Mouse (Mus musculus) liver, embryonic 12.5 days (tissue): ENCODE results near the gene Htr3b. TPM values are rescaled to one million over a fixed set of nuclear protein-coding genes. Genes with fewer than 3 reads are reported as not detected.

ENCODE experiments used
- ATAC-seq: fragments of 200-750 bp; cut with Nextera tagmentation; 2 replicates; pipeline ENCODE4 v1.8.0; 2017; ENCODE audit warnings: moderate number of reproducible peaks, mild to moderate bottlenecking, moderate library complexity
- H3K27ac ChIP-seq: fragments of 300-500 bp; sonication (generic); 2 replicates; pipeline ENCODE4 v1.5.1; 2016; ENCODE audit warnings: mild to moderate bottlenecking
- H3K27me3 ChIP-seq: fragments of 300-500 bp; sonication (generic); replicated peaks from 2 replicates; pipeline ENCODE4 v1.6.1; 2016; ENCODE audit warnings: mild to moderate bottlenecking, moderate library complexity
- H3K36me3 ChIP-seq: fragments of 300-500 bp; sonication (generic); 2 replicates; pipeline ENCODE4 v1.6.1; 2016; ENCODE audit warnings: mild to moderate bottlenecking, moderate library complexity
- H3K4me1 ChIP-seq: fragments of 300-500 bp; sonication (generic); 2 replicates; pipeline ENCODE4 v1.6.1; 2016
- H3K4me2 ChIP-seq: fragments of 300-500 bp; sonication (generic); 2 replicates; pipeline ENCODE4 v1.6.1; 2016; ENCODE audit warnings: mild to moderate bottlenecking, moderate library complexity
- H3K4me3 ChIP-seq: fragments of 300-500 bp; sonication (generic); 2 replicates; pipeline ENCODE4 v1.5.1; 2016; ENCODE audit warnings: mild to moderate bottlenecking, moderate library complexity
- H3K9ac ChIP-seq: fragments of 300-500 bp; sonication (generic); 2 replicates; pipeline ENCODE4 v1.6.1; 2016; ENCODE audit warnings: mild to moderate bottlenecking, moderate library complexity
- H3K9me3 ChIP-seq: fragments of 300-500 bp; sonication (generic); replicated peaks from 2 replicates; pipeline ENCODE4 v1.6.1; 2016; ENCODE audit warnings: mild to moderate bottlenecking, moderate library complexity
- WGBS: fragments of 180-500 bp; shearing (Covaris S2); methylation state at CpG from one replicate; pipeline ENCODE4 v1.1.7; 2016; ENCODE audit not compliant: insufficient replicate concordance; 5-methylcytosine and 5-hydroxymethylcytosine counted together
- polyA plus RNA-seq: library from polyadenylated mRNA; unstranded; fragments of >200 nt; fragmentation: Nextera tagmentation; extraction: Ambion mirVana; gene quantifications from 2 replicates; pipeline ENCODE4 v1.2.1, GENCODE M21; 2016

Htr3b gene
- polyA plus RNA-seq, 1 experiment from 2014 or later, result not detected

DNA sequence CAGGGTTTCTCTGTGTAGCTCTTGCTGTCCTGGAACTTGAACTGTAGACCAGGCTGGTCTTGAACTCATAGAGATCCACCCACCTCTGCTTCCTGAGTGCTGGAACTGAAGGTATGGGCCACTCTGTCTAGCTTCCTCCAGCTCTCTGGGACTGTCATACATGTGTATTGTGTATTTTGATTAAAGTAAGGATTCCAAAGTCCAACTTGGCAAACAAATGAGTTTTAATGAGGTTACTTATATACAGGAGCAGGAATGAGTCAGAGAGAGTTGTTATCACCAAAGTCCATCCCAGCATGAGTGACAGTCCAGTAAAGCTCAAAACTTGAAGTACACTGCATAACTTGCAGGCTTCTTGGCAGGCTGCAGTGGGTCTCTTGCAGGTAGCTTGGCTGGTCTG, 17.0 kb upstream of the Htr3b start:
- H3K4me3 ChIP-seq, result no peak overlapping the region
- no peak overlapping the region for H3K9ac ChIP-seq
- no peak for ATAC-seq
- H3K27me3 ChIP-seq, result no peaks in the 10 kb centered on the region
- no peak overlapping the region for H3K4me2 ChIP-seq
- peaks cover 35% of the 10 kb centered on the region for H3K4me1 ChIP-seq
- no peaks in the 10 kb centered on the region for H3K36me3 ChIP-seq
- no peaks in the 10 kb centered on the region for H3K9me3 ChIP-seq
- no peak overlapping the region for H3K27ac ChIP-seq

DNA sequence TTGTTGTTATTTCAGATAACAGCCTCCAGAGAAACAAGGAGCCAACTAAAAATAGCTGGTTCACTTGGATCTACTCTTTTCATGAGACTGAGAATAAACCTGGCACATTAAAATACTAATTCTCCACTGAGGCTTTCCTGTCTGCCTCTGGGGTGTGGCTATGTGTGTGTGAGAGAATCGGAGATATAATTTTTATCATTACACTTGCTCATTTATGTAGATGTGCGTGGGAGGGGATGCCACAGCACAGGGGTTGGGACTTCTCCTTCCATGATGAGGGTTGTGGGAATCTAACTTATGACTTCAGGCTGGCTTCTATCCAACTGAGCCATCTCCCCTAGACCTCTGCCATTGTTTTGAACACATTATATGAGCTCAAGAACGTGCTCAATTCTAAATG, 16.0 kb upstream of the Htr3b start:
- no peak overlapping the region for H3K4me2 ChIP-seq
- H3K9me3 ChIP-seq, result no peaks in the 10 kb centered on the region
- ATAC-seq, result no peak
- H3K4me3 ChIP-seq, result no peak overlapping the region
- WGBS, result 36% methylated on average over 3 of the region's 3 CpGs
- H3K27ac ChIP-seq, result no peak overlapping the region
- no peaks in the 10 kb centered on the region for H3K36me3 ChIP-seq
- peaks cover 24% of the 10 kb centered on the region for H3K4me1 ChIP-seq
- H3K9ac ChIP-seq, result no peak overlapping the region
- no peaks in the 10 kb centered on the region for H3K27me3 ChIP-seq

DNA sequence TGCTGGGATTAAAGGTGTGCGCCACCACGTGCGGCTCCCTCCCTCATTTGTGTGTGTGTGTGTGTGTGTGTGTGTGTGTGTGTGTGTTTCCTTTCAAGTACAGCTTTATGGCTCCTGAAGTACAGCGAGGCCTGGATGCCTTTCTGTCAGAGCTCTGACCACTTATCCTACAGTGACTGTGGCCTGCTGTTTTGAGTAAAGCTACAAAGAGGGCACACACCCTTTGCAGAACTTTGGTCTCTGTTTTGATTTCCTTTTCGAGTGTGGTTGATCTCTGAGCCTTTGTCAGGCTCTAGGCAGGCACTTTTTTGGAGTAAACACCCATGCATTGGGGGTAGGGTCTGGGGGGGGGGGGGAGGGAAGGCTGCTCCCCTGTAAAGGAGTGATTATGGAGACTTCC, 15.6 kb upstream of the Htr3b start:
- H3K9me3 ChIP-seq, result no peaks in the 10 kb centered on the region
- no peak overlapping the region for H3K4me2 ChIP-seq
- H3K4me1 ChIP-seq, result peaks cover 20% of the 10 kb centered on the region
- ATAC-seq, result no peak
- H3K4me3 ChIP-seq, result no peak overlapping the region
- H3K27ac ChIP-seq, result no peak overlapping the region
- no peak overlapping the region for H3K9ac ChIP-seq
- H3K36me3 ChIP-seq, result no peaks in the 10 kb centered on the region
- no peaks in the 10 kb centered on the region for H3K27me3 ChIP-seq
- WGBS, result 61% methylated on average over 5 of the region's 5 CpGs

DNA sequence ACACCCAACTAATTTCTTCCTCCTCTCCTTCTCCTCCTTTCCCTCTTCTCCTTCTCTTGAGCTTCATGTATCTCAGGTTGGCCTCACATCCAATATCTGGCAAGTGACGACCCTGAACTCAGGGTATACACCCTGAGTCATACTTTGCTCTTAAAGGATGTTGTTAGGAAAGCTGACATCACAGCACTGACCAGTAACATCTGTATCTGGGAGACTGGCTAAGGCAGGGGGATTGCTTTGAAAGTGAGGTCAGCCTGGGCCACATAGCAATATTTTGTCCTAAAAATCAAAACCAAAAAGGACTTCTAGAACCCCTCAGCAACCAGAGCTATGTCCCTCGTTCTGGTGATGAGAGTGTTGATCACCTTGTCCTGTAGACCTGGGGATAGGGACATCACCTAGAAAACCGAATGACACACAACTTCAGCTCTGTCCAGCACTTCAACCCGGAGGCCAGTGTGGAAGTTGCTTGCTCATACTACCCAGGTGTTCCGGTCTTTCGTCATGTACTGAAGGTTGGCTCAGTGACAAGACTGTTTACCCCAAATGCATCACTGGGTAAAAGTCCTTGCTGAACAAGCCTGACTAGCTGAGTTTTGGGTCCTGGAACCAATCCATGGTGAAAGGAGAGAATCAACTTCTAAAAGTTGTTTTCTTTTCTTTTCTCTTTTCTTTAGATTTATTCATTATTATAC, 12.0 kb upstream of the Htr3b start:
- Histone ChIP-seq H3K27ac (no peak overlapping the region), H3K9me3 (no peaks in the 10 kb centered on the region), H3K4me1 (peaks cover 9% of the 10 kb centered on the region), H3K4me3 (no peak overlapping the region), H3K36me3 (no peaks in the 10 kb centered on the region), H3K4me2 (no peak overlapping the region), H3K9ac (no peak overlapping the region), H3K27me3 (no peaks in the 10 kb centered on the region)
- WGBS, result 63% methylated on average over 6 of the region's 6 CpGs
- no peak for ATAC-seq

DNA sequence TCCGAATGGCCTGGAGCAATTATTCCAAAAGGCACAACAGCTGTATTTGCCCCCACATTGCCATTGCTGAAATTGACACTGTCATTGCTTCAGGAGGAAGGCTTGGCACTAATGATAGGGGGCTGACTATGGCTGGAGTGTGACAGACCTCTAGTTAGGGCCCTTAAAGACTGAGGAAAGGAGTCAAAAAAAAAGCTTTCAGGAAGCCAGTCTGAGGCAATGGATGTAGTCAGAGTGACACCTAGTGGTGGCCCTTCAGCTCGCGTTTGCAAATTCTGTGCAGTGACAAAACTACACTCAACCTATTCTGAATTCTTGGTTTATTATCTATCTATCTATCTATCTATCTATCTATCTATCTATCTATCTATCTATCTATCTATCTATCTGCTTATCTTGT, 7.7 kb upstream of the Htr3b start:
- WGBS, result 28% methylated on average over 3 of the region's 3 CpGs
- Histone ChIP-seq H3K4me1 (no peaks in the 10 kb centered on the region), H3K27ac (no peak overlapping the region), H3K4me3 (no peak overlapping the region), H3K36me3 (no peaks in the 10 kb centered on the region), H3K9ac (no peak overlapping the region), H3K9me3 (no peaks in the 10 kb centered on the region), H3K4me2 (no peak overlapping the region), H3K27me3 (no peaks in the 10 kb centered on the region)
- ATAC-seq, result no peak

DNA sequence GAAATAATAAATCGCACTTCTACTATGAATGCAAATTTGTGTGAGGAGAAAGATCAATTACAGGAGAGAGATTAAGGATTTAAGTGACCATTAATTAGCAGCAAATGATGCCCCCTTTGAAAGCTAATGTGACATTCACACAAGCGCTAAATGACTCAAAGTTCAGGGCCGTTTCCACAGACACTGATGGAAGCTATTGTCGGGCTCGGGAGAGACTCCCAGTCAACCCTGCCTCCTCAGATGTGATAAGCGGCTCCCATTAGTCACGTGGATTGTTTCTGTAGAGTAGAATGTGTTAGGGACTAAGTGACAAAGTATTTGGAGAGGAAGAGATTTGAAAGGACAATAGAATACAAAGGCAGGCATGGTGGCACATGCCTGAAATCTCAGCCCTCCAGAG, 2.7 kb downstream of the Htr3b start:
- H3K9me3 ChIP-seq, result no peaks in the 10 kb centered on the region
- H3K4me3 ChIP-seq, result no peak overlapping the region
- no peaks in the 10 kb centered on the region for H3K4me1 ChIP-seq
- H3K4me2 ChIP-seq, result no peak overlapping the region
- no peak overlapping the region for H3K27ac ChIP-seq
- H3K36me3 ChIP-seq, result no peaks in the 10 kb centered on the region
- H3K9ac ChIP-seq, result no peak overlapping the region
- WGBS, result 33% methylated on average over 7 of the region's 7 CpGs
- peaks cover 46% of the 10 kb centered on the region for H3K27me3 ChIP-seq
- ATAC-seq, result no peak

DNA sequence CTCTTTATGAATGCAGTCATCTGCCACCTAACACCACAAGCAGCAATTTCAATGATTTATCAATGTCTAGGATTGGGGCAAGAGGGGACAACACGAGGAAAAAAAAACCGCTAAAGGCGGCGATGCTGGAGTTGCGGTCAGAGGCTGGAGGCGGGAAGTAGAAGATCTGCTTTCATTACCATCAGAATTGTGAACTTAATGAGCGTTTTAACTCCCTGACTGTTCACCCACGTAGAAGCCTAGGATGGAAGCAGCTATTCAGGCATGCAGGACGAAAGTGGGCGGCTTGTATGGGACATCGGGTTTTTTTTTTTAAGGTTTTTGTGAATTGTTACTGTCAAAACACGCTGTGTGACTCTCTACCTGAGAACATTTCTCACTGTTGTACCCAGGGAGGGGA, 3.5 kb downstream of the Htr3b start:
- Histone ChIP-seq H3K4me1 (no peaks in the 10 kb centered on the region), H3K4me3 (no peak overlapping the region), H3K9me3 (no peaks in the 10 kb centered on the region), H3K4me2 (no peak overlapping the region), H3K36me3 (no peaks in the 10 kb centered on the region), H3K9ac (no peak overlapping the region), H3K27ac (no peak overlapping the region), H3K27me3 (peaks cover 46% of the 10 kb centered on the region)
- 30% methylated on average over 12 of the region's 12 CpGs for WGBS
- ATAC-seq, result no peak

DNA sequence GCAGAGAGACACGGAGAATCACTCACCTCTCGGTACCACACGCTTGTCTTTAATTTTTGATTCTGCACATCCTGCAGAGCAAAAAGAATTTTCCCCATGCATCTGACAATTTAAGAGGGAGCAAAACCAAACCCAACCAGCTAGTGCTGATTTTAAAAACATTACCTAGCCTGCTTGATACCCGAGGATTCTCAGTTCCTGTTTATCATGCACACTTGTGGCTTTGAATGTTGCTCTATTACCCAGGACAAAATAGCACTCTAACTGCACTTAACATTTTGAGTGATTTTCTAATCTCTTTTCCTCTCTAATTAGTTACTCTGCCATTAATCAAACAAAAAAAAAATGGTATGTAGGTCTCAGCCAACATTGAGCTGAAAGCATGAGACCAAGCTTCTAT, 17.2 kb downstream of the Htr3b start:
- Histone ChIP-seq H3K4me3 (no peak overlapping the region), H3K9ac (no peak overlapping the region), H3K36me3 (no peaks in the 10 kb centered on the region), H3K27me3 (peaks cover 4% of the 10 kb centered on the region), H3K4me2 (no peak overlapping the region), H3K4me1 (no peaks in the 10 kb centered on the region), H3K9me3 (no peaks in the 10 kb centered on the region), H3K27ac (no peak overlapping the region)
- no peak for ATAC-seq
- WGBS, result 75% methylated on average over 4 of the region's 4 CpGs

DNA sequence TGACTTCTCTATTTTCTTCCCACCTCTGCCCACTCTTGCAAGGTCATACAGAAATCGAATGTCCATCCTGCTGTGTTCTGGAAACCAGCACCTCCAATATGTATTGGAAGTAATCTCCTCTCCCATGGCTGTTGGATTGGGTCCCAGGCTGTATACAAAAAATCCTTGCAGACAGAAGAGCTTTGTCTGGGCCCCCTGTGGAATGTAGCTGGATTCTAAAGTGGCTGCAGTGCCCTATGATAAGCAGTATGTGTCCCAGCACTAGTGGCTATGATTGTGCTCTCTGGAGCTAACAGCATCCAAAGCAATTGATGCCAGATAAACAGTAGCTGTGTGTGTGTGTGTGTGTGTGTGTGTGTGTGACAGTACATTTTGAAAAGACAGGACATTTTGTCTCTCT, 22.4 kb downstream of the Htr3b start:
- no peak for ATAC-seq
- WGBS, result 50% methylated on average over 1 of the region's 1 CpGs

DNA sequence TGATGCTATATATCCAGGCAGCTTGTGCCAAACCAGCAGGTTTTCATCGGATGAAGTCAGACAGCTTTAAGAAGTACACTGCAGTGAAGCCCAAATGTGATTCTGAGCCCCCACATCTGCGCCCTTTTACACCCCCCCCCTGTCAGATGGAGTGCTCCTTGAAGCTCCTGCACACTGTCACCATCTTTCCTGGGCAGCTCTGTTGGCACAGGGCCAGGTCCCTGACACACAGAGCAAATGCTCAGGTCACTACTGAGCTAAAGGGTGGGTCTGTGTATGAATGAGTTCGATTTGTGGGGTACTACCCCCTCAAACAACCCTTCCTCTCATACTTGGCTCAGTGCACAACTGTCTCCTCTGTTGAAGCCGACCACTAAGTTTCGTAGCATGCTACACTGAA, 35.4 kb downstream of the Htr3b start:
- Histone ChIP-seq H3K9me3 (no peaks in the 10 kb centered on the region), H3K27ac (no peak overlapping the region), H3K4me2 (no peak overlapping the region), H3K36me3 (no peaks in the 10 kb centered on the region), H3K9ac (no peak overlapping the region), H3K4me3 (no peak overlapping the region), H3K4me1 (no peaks in the 10 kb centered on the region), H3K27me3 (peaks cover 11% of the 10 kb centered on the region; the same call in 1 of the 2 replicates)
- 53% methylated on average over 5 of the region's 5 CpGs for WGBS
- ATAC-seq, result no peak

More for the DNA sequence above, 22.4 kb downstream of the Htr3b start:
- H3K9me3 ChIP-seq, result no peaks in the 10 kb centered on the region
- no peak overlapping the region for H3K9ac ChIP-seq
- H3K36me3 ChIP-seq, result no peaks in the 10 kb centered on the region
- H3K27me3 ChIP-seq, result no peaks in the 10 kb centered on the region
- no peak overlapping the region for H3K27ac ChIP-seq
- no peak overlapping the region for H3K4me3 ChIP-seq
- H3K4me1 ChIP-seq, result no peaks in the 10 kb centered on the region
- H3K4me2 ChIP-seq, result no peak overlapping the region

DNA sequence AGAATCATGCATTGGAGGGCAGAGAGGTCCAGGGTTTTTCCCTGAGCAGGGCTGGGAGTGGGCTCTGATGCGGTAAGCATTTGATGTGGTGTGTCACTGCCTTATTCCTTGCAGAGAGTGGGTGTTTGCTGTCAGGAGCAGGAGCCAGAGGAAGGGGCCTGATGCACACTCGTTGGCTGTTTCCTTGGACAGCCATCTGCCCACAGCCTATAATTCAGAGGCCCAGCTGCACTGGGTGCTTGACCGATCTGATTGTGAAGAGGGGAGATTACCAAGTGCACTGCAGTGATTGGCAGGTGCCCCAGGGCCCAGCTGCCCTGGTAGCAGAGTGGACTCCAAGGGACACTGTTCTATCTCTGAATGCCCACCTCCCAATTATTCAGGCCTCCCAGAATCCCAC, 36.0 kb downstream of the Htr3b start:
- Histone ChIP-seq H3K9ac (no peak overlapping the region), H3K4me3 (no peak overlapping the region), H3K4me1 (no peaks in the 10 kb centered on the region), H3K36me3 (no peaks in the 10 kb centered on the region), H3K9me3 (no peaks in the 10 kb centered on the region), H3K4me2 (no peak overlapping the region), H3K27ac (no peak overlapping the region), H3K27me3 (peaks cover 11% of the 10 kb centered on the region; the same call in 1 of the 2 replicates)
- WGBS, result 62% methylated on average over 3 of the region's 3 CpGs
- ATAC-seq, result no peak

DNA sequence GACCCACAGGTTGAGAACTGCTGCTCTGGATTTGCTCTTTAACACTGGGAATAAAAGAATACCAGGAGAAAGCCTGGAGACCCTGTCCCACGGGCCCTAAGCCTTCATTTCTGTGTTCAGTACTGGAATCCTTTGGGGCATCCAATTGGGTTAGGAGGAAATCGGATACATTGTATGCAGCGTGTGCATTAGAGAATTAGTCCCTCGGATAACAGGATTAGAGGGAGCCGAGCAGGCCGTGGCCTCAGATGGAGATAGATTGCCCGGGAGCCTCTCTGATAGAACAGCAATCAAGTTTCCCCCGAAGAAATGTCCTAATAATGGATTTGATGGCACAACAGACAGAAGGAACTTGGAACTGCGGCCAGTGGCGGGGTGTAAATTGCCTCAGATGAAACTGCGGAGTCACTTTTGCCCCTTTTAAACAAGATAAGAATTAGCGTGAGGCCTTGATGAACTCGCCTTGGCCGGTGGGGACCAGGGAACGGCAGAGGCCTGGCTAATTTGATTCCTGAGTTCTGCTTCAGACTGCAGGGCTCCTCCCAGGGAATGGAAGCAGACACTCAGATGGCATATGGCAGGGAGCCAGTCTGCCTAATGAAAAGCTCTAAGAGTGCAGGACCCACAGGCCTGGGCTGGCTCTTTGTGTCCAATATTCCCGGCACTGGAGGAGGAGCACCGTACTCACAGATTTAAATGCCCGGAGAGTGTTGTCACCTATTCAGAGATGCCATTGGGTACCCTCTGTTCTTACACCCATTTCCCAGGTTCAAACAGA, 48.6 kb downstream of the Htr3b start:
- Histone ChIP-seq H3K9me3 (no peaks in the 10 kb centered on the region), H3K4me1 (no peaks in the 10 kb centered on the region), H3K27me3 (peaks cover 1% of the 10 kb centered on the region), H3K9ac (no peak overlapping the region), H3K4me3 (no peak overlapping the region), H3K36me3 (no peaks in the 10 kb centered on the region), H3K4me2 (no peak overlapping the region), H3K27ac (no peak overlapping the region)
- WGBS, result 61% methylated on average over 18 of the region's 18 CpGs
- no peak for ATAC-seq
